Mouse (Mus musculus): ENCODE results near the gene Xpo5. TPM values are rescaled to one million over a fixed set of nuclear protein-coding genes. Genes with fewer than 3 reads are reported as not detected.

The Xpo5 gene
- polyA plus RNA-seq, 1 experiment from 2014 or later, result 78.5 TPM

DNA sequence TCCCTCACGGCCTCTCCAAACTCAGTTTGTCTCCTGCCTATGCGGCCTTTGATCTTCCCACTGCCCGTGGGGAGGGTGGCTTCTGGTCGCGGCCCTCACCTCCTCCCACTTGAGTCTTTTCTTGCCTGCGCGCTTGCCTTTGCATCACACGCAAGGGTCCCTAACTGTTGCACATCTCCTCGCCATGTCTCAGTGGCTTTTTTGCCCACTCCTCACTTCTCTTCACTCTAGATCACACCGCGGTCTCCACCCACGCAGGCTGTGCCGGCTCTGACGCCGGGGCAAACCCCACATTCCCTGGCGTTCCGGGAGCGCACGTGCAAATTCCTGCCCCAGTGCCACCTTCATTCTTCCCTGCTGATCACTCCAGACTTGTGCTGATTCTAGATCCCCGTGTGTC, 496 bp downstream of the Xpo5 start:
- peak; percentile 10 for DNase-seq (ENCODE audit: low spot score)
- no peaks in the 10 kb centered on the region for H3K27me3 ChIP-seq (ENCODE audit: control insufficient read depth, insufficient read depth, low read length)
- peak overlapping the region; percentile 85 for H3K4me2 ChIP-seq (ENCODE audit: low read depth, low read length)
- peaks cover 9% of the 10 kb centered on the region for H3K36me3 ChIP-seq (replicated peaks; ENCODE audit: control insufficient read depth, insufficient read depth, low read depth, low read length)
- peak overlapping the region; percentile 92 for H3K9ac ChIP-seq (replicated peaks; ENCODE audit: low read length)
- under 1% methylated on average over 20 of the region's 20 CpGs for WGBS
- H3K9me3 ChIP-seq (replicated peaks; ENCODE audit: control insufficient read depth, low read length), result no peaks in the 10 kb centered on the region
- H3K4me3 ChIP-seq (ENCODE audit: low read depth, low read length), result peak overlapping the region; percentile 96
- no peaks in the 10 kb centered on the region for H3K4me1 ChIP-seq (ENCODE audit: control insufficient read depth, insufficient read depth, low read length)
- peak overlapping the region; percentile 43 for H3K27ac ChIP-seq (replicated peaks; ENCODE audit: low read depth, low read length)
- ATAC-seq (replicated peaks; ENCODE audit: insufficient number of reproducible peaks, low FRiP score, low TSS enrichment, low read depth), result no peak

GRCm38 (mm10) chr17:46206676-46207075, 4.1 kb downstream of the Xpo5 start:
- H3K9me3 ChIP-seq (replicated peaks; ENCODE audit: control insufficient read depth, low read length), result no peaks in the 10 kb centered on the region
- no peak overlapping the region for H3K9ac ChIP-seq (replicated peaks; ENCODE audit: low read length)
- H3K4me3 ChIP-seq (ENCODE audit: low read depth, low read length), result no peak overlapping the region
- ATAC-seq (replicated peaks; ENCODE audit: insufficient number of reproducible peaks, low FRiP score, low TSS enrichment, low read depth) (no peak), DNase-seq (ENCODE audit: low spot score) (no peak)
- H3K4me2 ChIP-seq (ENCODE audit: low read depth, low read length), result no peak overlapping the region
- no peaks in the 10 kb centered on the region for H3K4me1 ChIP-seq (ENCODE audit: control insufficient read depth, insufficient read depth, low read length)
- peaks cover 18% of the 10 kb centered on the region for H3K36me3 ChIP-seq (replicated peaks; ENCODE audit: control insufficient read depth, insufficient read depth, low read depth, low read length)
- no peaks in the 10 kb centered on the region for H3K27me3 ChIP-seq (ENCODE audit: control insufficient read depth, insufficient read depth, low read length)
- no peak overlapping the region for H3K27ac ChIP-seq (replicated peaks; ENCODE audit: low read depth, low read length)

DNA sequence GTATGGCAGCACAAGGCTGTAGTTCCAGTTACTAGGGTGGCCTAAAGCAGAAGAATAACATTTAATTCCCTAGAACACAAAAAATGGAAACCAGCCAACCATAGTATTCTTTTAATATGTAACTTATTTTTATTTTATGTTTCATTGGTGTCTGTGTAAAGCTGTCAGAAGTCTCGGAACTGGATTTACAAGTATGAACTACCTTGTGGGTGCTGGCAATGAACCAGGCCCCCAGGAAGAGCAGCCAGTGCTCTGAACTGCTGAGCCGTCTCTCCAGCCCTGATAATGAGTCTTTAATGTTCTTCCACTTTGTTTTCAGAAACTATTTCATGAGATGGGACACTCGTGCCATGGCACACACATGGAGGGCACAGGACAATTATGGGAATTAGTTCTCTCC, 8.0 kb downstream of the Xpo5 start:
- no peak overlapping the region for H3K4me3 ChIP-seq (ENCODE audit: low read depth, low read length)
- no peak overlapping the region for H3K4me2 ChIP-seq (ENCODE audit: low read depth, low read length)
- no peak overlapping the region for H3K9ac ChIP-seq (replicated peaks; ENCODE audit: low read length)
- H3K4me1 ChIP-seq (ENCODE audit: control insufficient read depth, insufficient read depth, low read length), result no peaks in the 10 kb centered on the region
- no peak overlapping the region for H3K27ac ChIP-seq (replicated peaks; ENCODE audit: low read depth, low read length)
- 94% methylated on average over 3 of the region's 3 CpGs for WGBS
- H3K9me3 ChIP-seq (replicated peaks; ENCODE audit: control insufficient read depth, low read length), result no peaks in the 10 kb centered on the region
- no peaks in the 10 kb centered on the region for H3K27me3 ChIP-seq (ENCODE audit: control insufficient read depth, insufficient read depth, low read length)
- peaks cover 22% of the 10 kb centered on the region for H3K36me3 ChIP-seq (replicated peaks; ENCODE audit: control insufficient read depth, insufficient read depth, low read depth, low read length)
- no peak for DNase-seq (ENCODE audit: low spot score)
- ATAC-seq (replicated peaks; ENCODE audit: insufficient number of reproducible peaks, low FRiP score, low TSS enrichment, low read depth), result no peak

DNA sequence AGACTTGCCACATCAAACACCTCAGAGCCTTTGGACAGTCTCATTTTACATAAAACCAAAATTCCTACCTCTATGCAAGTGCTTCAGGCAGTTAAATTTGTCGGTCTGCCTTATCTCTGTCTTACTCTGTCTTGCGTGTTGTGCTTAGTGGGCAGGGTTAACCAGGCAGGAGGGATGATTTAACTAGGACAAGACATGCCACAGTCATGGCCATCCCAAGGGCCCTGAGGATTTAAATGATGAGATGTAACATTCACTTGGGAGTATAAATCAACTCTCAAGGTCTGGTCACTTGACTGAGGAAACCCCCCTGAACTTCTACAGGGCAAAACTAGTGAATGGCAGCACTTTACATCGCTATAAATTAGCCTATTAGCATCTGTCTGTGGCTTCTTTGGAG, 19.0 kb downstream of the Xpo5 start:
- no peak overlapping the region for H3K4me3 ChIP-seq (ENCODE audit: low read depth, low read length)
- no peaks in the 10 kb centered on the region for H3K9me3 ChIP-seq (replicated peaks; ENCODE audit: control insufficient read depth, low read length)
- no peak for ATAC-seq (replicated peaks; ENCODE audit: insufficient number of reproducible peaks, low FRiP score, low TSS enrichment, low read depth)
- no peak overlapping the region for H3K4me2 ChIP-seq (ENCODE audit: low read depth, low read length)
- no peak for DNase-seq (ENCODE audit: low spot score)
- peaks cover 3% of the 10 kb centered on the region; the same call in 1 of the 2 replicates for H3K36me3 ChIP-seq (replicated peaks; ENCODE audit: control insufficient read depth, insufficient read depth, low read depth, low read length)
- no peak overlapping the region for H3K9ac ChIP-seq (replicated peaks; ENCODE audit: low read length)
- H3K4me1 ChIP-seq (ENCODE audit: control insufficient read depth, insufficient read depth, low read length), result no peaks in the 10 kb centered on the region
- no peaks in the 10 kb centered on the region for H3K27me3 ChIP-seq (ENCODE audit: control insufficient read depth, insufficient read depth, low read length)
- 95% methylated on average over 3 of the region's 3 CpGs for WGBS
- no peak overlapping the region for H3K27ac ChIP-seq (replicated peaks; ENCODE audit: low read depth, low read length)

GRCm38 (mm10) chr17:46227576-46227975, 25.0 kb downstream of the Xpo5 start:
- Histone ChIP-seq H3K27ac (replicated peaks; ENCODE audit: low read depth, low read length) (no peak overlapping the region), H3K9ac (replicated peaks; ENCODE audit: low read length) (no peak overlapping the region), H3K4me3 (ENCODE audit: low read depth, low read length) (no peak overlapping the region), H3K27me3 (ENCODE audit: control insufficient read depth, insufficient read depth, low read length) (no peaks in the 10 kb centered on the region), H3K4me2 (ENCODE audit: low read depth, low read length) (no peak overlapping the region), H3K36me3 (replicated peaks; ENCODE audit: control insufficient read depth, insufficient read depth, low read depth, low read length) (no peaks in the 10 kb centered on the region; the same call in 1 of the 2 replicates), H3K4me1 (ENCODE audit: control insufficient read depth, insufficient read depth, low read length) (no peaks in the 10 kb centered on the region), H3K9me3 (replicated peaks; ENCODE audit: control insufficient read depth, low read length) (no peaks in the 10 kb centered on the region)
- DNase-seq (ENCODE audit: low spot score), result no peak
- no peak for ATAC-seq (replicated peaks; ENCODE audit: insufficient number of reproducible peaks, low FRiP score, low TSS enrichment, low read depth)
- WGBS, result 78% methylated on average over 7 of the region's 7 CpGs

DNA sequence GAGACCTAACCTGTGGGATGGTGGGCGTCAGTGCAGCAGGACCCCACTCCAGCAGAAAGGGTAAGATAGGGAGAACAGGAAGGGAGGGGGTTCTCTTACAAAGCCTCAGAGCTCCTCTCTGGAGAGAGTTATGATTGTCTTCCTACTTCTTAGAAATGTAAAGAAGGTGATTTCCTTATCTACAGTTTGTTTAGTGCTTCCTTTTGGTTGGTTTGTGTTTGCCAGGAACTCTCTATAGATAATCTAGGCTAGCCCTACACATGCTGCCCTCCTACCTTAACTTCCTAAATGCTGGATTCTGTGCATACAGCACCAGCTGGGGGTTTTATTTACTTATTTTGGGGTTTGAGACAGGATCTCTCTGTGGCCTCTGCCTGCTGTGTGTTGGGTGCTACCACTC, 33.5 kb downstream of the Xpo5 start:
- Histone ChIP-seq H3K4me3 (ENCODE audit: low read depth, low read length) (no peak overlapping the region), H3K27me3 (ENCODE audit: control insufficient read depth, insufficient read depth, low read length) (no peaks in the 10 kb centered on the region), H3K36me3 (replicated peaks; ENCODE audit: control insufficient read depth, insufficient read depth, low read depth, low read length) (peaks cover 19% of the 10 kb centered on the region), H3K4me2 (ENCODE audit: low read depth, low read length) (no peak overlapping the region), H3K9me3 (replicated peaks; ENCODE audit: control insufficient read depth, low read length) (no peaks in the 10 kb centered on the region), H3K27ac (replicated peaks; ENCODE audit: low read depth, low read length) (no peak overlapping the region), H3K4me1 (ENCODE audit: control insufficient read depth, insufficient read depth, low read length) (no peaks in the 10 kb centered on the region), H3K9ac (replicated peaks; ENCODE audit: low read length) (no peak overlapping the region)
- 88% methylated on average over 1 of the region's 1 CpGs for WGBS
- DNase-seq (ENCODE audit: low spot score) (no peak), ATAC-seq (replicated peaks; ENCODE audit: insufficient number of reproducible peaks, low FRiP score, low TSS enrichment, low read depth) (no peak)

- ATAC-seq (replicated peaks; ENCODE audit: insufficient number of reproducible peaks, low FRiP score, low TSS enrichment, low read depth), result no peak
- WGBS, result 94% methylated on average over 6 of the region's 6 CpGs
- no peak overlapping the region for H3K4me2 ChIP-seq (ENCODE audit: low read depth, low read length)
- H3K4me1 ChIP-seq (ENCODE audit: control insufficient read depth, insufficient read depth, low read length), result no peaks in the 10 kb centered on the region
- DNase-seq (ENCODE audit: low spot score), result no peak
- no peaks in the 10 kb centered on the region for H3K9me3 ChIP-seq (replicated peaks; ENCODE audit: control insufficient read depth, low read length)
- no peak overlapping the region for H3K4me3 ChIP-seq (ENCODE audit: low read depth, low read length)
- no peak overlapping the region for H3K27ac ChIP-seq (replicated peaks; ENCODE audit: low read depth, low read length)
- H3K9ac ChIP-seq (replicated peaks; ENCODE audit: low read length), result no peak overlapping the region
- no peaks in the 10 kb centered on the region for H3K27me3 ChIP-seq (ENCODE audit: control insufficient read depth, insufficient read depth, low read length)
- peaks cover 23% of the 10 kb centered on the region for H3K36me3 ChIP-seq (replicated peaks; ENCODE audit: control insufficient read depth, insufficient read depth, low read depth, low read length)
These were observed 34.5 kb downstream of the Xpo5 start for GRCm38 (mm10) chr17:46237079-46237478.

DNA sequence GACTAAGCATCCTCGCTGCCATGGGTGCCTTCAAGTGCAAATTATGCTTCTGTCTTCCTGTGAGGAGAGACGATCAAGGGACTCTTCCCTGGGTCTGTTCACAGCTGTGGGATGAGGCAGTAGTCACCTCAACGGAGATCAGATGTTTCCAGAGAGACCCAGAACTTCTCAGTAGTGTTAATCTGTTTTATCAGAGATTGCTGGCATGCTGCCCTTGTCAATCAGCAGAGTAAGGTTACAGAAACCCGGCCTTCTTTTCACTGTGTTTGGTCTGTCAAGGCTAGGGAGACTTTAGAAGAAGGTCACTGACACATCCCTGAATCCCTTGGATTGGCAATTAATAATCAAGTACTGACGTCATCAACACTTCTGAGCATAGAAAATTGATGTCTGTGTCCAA, 34.9 kb downstream of the Xpo5 start:
- H3K27ac ChIP-seq (replicated peaks; ENCODE audit: low read depth, low read length), result no peak overlapping the region
- no peak overlapping the region for H3K4me3 ChIP-seq (ENCODE audit: low read depth, low read length)
- no peaks in the 10 kb centered on the region for H3K9me3 ChIP-seq (replicated peaks; ENCODE audit: control insufficient read depth, low read length)
- no peaks in the 10 kb centered on the region for H3K27me3 ChIP-seq (ENCODE audit: control insufficient read depth, insufficient read depth, low read length)
- H3K4me1 ChIP-seq (ENCODE audit: control insufficient read depth, insufficient read depth, low read length), result no peaks in the 10 kb centered on the region
- no peak for ATAC-seq (replicated peaks; ENCODE audit: insufficient number of reproducible peaks, low FRiP score, low TSS enrichment, low read depth)
- no peak overlapping the region for H3K9ac ChIP-seq (replicated peaks; ENCODE audit: low read length)
- peaks cover 23% of the 10 kb centered on the region for H3K36me3 ChIP-seq (replicated peaks; ENCODE audit: control insufficient read depth, insufficient read depth, low read depth, low read length)
- WGBS, result 90% methylated on average over 5 of the region's 5 CpGs
- DNase-seq (ENCODE audit: low spot score), result no peak
- no peak overlapping the region for H3K4me2 ChIP-seq (ENCODE audit: low read depth, low read length)
